Mouse (Mus musculus): ENCODE data around the gene Slc25a36. TPM values are rescaled to one million over a fixed set of nuclear protein-coding genes. Genes with fewer than 3 reads are reported as not detected.
A peak's percentile ranks its signal among the peaks of the same experiment; 100 is the strongest.

Gene Slc25a36
- polyA plus RNA-seq, 1 experiment from 2014 or later: 78.2 TPM

DNA sequence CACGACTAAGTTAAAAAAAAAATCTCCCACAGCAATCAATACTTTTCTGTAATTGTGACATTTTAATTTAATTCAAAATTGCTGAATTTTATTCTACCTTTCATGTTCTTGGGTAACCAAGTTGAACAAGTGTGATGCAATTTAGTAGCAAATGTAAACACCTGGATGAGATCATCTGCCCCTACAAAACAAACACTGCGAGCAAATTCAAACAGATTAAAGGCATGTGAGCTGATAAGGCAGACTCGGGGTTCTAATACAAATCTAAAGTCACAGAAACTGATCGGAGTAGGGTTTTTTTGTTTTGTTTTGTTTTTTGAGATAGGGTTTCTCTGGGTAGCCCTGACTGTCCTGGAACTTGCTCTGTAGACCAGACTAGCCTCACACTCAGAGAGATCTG is 12.0 kb downstream of the Slc25a36 start:
- 92% methylated on average over 4 of the region's 4 CpGs for WGBS
- ATAC-seq (ENCODE audit: insufficient read depth, low FRiP score, low TSS enrichment): no peak
- peaks cover 2% of the 10 kb centered on the region; the same call in 1 of the 2 replicates for H3K36me3 ChIP-seq (ENCODE audit: control insufficient read depth, insufficient read depth, low read length)

DNA sequence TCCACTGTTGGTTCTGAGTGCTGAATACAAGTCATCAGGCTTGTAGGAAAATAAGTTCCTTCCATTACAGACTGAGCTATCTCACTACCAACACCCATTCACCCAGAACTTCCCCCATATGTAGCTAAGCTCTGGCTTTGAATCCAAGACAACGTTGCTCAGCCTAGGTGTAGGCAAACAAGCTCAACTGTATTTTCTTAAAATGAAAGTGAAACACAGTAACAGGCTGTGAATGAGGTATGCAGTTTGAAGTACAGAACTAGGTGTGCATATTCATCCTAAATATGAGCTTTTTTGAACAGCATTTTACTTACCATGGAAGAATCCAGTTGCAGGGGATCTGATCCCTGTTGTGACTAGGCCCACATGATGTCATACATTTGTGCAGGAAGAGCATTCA is 14.8 kb downstream of the Slc25a36 start:
- Histone ChIP-seq H3K4me3 (ENCODE audit: low read depth, low read length) (no peak overlapping the region), H3K9ac (ENCODE audit: low read length) (no peak overlapping the region), H3K36me3 (ENCODE audit: control insufficient read depth, insufficient read depth, low read length) (peaks cover 4% of the 10 kb centered on the region; the same call in 1 of the 2 replicates), H3K27ac (ENCODE audit: low read depth, low read length) (no peak overlapping the region), H3K4me1 (ENCODE audit: control insufficient read depth, insufficient read depth, low read length) (no peaks in the 10 kb centered on the region), H3K9me3 (ENCODE audit: control insufficient read depth, low read length) (no peaks in the 10 kb centered on the region), H3K27me3 (ENCODE audit: control insufficient read depth, insufficient read depth, low read length) (no peaks in the 10 kb centered on the region), H3K4me2 (ENCODE audit: low read depth) (no peak overlapping the region)
- DNase-seq (ENCODE audit: low spot score): no peak
- ATAC-seq (ENCODE audit: insufficient read depth, low FRiP score, low TSS enrichment): no peak
- 87% methylated on average over 1 of the region's 1 CpGs for WGBS

More for the DNA sequence above, 12.0 kb downstream of the Slc25a36 start:
- Histone ChIP-seq H3K27me3 (ENCODE audit: control insufficient read depth, insufficient read depth, low read length) (no peaks in the 10 kb centered on the region), H3K4me3 (ENCODE audit: low read depth, low read length) (no peak overlapping the region), H3K9ac (ENCODE audit: low read length) (no peak overlapping the region), H3K27ac (ENCODE audit: low read depth, low read length) (no peak overlapping the region), H3K4me2 (ENCODE audit: low read depth) (no peak overlapping the region), H3K4me1 (ENCODE audit: control insufficient read depth, insufficient read depth, low read length) (no peaks in the 10 kb centered on the region), H3K9me3 (ENCODE audit: control insufficient read depth, low read length) (no peaks in the 10 kb centered on the region)
- no peak for DNase-seq (ENCODE audit: low spot score)

DNA sequence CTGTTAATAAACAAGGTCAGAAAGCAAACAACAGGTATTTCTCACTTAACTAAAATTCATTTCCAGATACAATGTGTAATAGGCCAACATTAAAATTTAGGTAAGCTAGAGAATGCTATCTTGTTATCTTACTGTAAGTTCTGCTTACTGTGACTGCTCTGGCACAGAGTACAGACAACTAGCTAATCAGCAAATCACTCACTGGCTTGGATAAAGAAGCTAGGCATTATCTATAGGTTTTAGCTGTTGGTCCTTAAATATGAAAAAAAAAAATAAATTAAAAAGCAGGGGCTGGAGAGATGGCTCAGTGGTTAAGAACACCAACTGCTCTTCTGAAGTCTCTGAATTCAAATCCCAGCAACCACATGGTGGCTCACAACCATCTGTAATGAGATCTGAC is 23.1 kb downstream of the Slc25a36 start:
- Histone ChIP-seq H3K9me3 (ENCODE audit: control insufficient read depth, low read length) (no peaks in the 10 kb centered on the region), H3K4me3 (ENCODE audit: low read depth, low read length) (no peak overlapping the region), H3K36me3 (ENCODE audit: control insufficient read depth, insufficient read depth, low read length) (peaks cover 4% of the 10 kb centered on the region; the same call in 1 of the 2 replicates), H3K27me3 (ENCODE audit: control insufficient read depth, insufficient read depth, low read length) (no peaks in the 10 kb centered on the region), H3K4me2 (ENCODE audit: low read depth) (no peak overlapping the region), H3K9ac (ENCODE audit: low read length) (no peak overlapping the region), H3K27ac (ENCODE audit: low read depth, low read length) (no peak overlapping the region), H3K4me1 (ENCODE audit: control insufficient read depth, insufficient read depth, low read length) (no peaks in the 10 kb centered on the region)
- DNase-seq (ENCODE audit: low spot score) (no peak), ATAC-seq (ENCODE audit: insufficient read depth, low FRiP score, low TSS enrichment) (no peak)

GRCm38 (mm10) chr9:97084628-97085027 is 26.3 kb downstream of the Slc25a36 start:
- Histone ChIP-seq H3K27me3 (ENCODE audit: control insufficient read depth, insufficient read depth, low read length) (no peaks in the 10 kb centered on the region), H3K36me3 (ENCODE audit: control insufficient read depth, insufficient read depth, low read length) (peaks cover 2% of the 10 kb centered on the region; the same call in 1 of the 2 replicates), H3K9ac (ENCODE audit: low read length) (no peak overlapping the region), H3K4me1 (ENCODE audit: control insufficient read depth, insufficient read depth, low read length) (no peaks in the 10 kb centered on the region), H3K27ac (ENCODE audit: low read depth, low read length) (no peak overlapping the region), H3K9me3 (ENCODE audit: control insufficient read depth, low read length) (no peaks in the 10 kb centered on the region), H3K4me3 (ENCODE audit: low read depth, low read length) (no peak overlapping the region), H3K4me2 (ENCODE audit: low read depth) (no peak overlapping the region)
- 88% methylated on average over 2 of the region's 2 CpGs for WGBS
- ATAC-seq (ENCODE audit: insufficient read depth, low FRiP score, low TSS enrichment) (no peak), DNase-seq (ENCODE audit: low spot score) (no peak)

- Histone ChIP-seq H3K4me1 (ENCODE audit: control insufficient read depth, insufficient read depth, low read length) (no peaks in the 10 kb centered on the region), H3K4me2 (ENCODE audit: low read depth) (no peak overlapping the region), H3K27ac (ENCODE audit: low read depth, low read length) (no peak overlapping the region), H3K36me3 (ENCODE audit: control insufficient read depth, insufficient read depth, low read length) (peaks cover 2% of the 10 kb centered on the region; the same call in 1 of the 2 replicates), H3K9ac (ENCODE audit: low read length) (no peak overlapping the region), H3K4me3 (ENCODE audit: low read depth, low read length) (no peak overlapping the region), H3K9me3 (ENCODE audit: control insufficient read depth, low read length) (no peaks in the 10 kb centered on the region), H3K27me3 (ENCODE audit: control insufficient read depth, insufficient read depth, low read length) (no peaks in the 10 kb centered on the region)
- WGBS: 90% methylated on average over 4 of the region's 4 CpGs
- ATAC-seq (ENCODE audit: insufficient read depth, low FRiP score, low TSS enrichment) (no peak), DNase-seq (ENCODE audit: low spot score) (no peak)
Observed at GRCm38 (mm10) chr9:97081106-97081862, 29.7 kb downstream of the Slc25a36 start.

DNA sequence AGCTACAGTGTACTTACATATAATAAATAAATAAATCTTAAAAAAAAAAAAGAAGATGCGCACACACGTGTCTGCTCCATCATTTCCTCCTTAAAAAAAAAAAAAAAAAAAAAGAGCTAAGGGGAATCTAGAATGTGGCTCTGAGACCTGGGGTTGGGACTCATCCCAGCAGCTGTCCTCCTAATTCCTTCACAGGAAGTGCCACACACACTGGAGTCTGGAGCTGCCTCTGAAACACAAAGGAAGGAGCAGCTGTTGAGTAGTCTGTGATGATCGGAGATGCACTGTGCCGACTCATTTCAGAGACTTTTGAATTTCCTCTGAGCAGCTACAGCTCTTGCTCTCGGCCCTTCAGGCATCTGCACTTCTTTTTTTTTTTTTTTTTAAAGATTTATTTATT is 41.0 kb downstream of the Slc25a36 start:
- no peaks in the 10 kb centered on the region for H3K27me3 ChIP-seq (ENCODE audit: control insufficient read depth, insufficient read depth, low read length)
- H3K27ac ChIP-seq (ENCODE audit: low read depth, low read length): no peak overlapping the region
- 83% methylated on average over 5 of the region's 5 CpGs for WGBS
- ATAC-seq (ENCODE audit: insufficient read depth, low FRiP score, low TSS enrichment) (no peak), DNase-seq (ENCODE audit: low spot score) (no peak)
- no peaks in the 10 kb centered on the region for H3K9me3 ChIP-seq (ENCODE audit: control insufficient read depth, low read length)
- H3K4me2 ChIP-seq (ENCODE audit: low read depth): no peak overlapping the region
- H3K9ac ChIP-seq (ENCODE audit: low read length): no peak overlapping the region
- no peak overlapping the region for H3K4me3 ChIP-seq (ENCODE audit: low read depth, low read length)
- H3K4me1 ChIP-seq (ENCODE audit: control insufficient read depth, insufficient read depth, low read length): peaks cover 6% of the 10 kb centered on the region; the same call in 1 of the 2 replicates
- no peaks in the 10 kb centered on the region for H3K36me3 ChIP-seq (ENCODE audit: control insufficient read depth, insufficient read depth, low read length)

- H3K27me3 ChIP-seq (ENCODE audit: control insufficient read depth, insufficient read depth, low read length): no peaks in the 10 kb centered on the region
- ATAC-seq (ENCODE audit: insufficient read depth, low FRiP score, low TSS enrichment): no peak
- H3K27ac ChIP-seq (ENCODE audit: low read depth, low read length): no peak overlapping the region
- H3K4me3 ChIP-seq (ENCODE audit: low read depth, low read length): no peak overlapping the region
- H3K4me1 ChIP-seq (ENCODE audit: control insufficient read depth, insufficient read depth, low read length): peaks cover 6% of the 10 kb centered on the region; the same call in 1 of the 2 replicates
- H3K9ac ChIP-seq (ENCODE audit: low read length): no peak overlapping the region
- no peak for DNase-seq (ENCODE audit: low spot score)
- no peaks in the 10 kb centered on the region for H3K36me3 ChIP-seq (ENCODE audit: control insufficient read depth, insufficient read depth, low read length)
- 93% methylated on average over 5 of the region's 5 CpGs for WGBS
- no peaks in the 10 kb centered on the region for H3K9me3 ChIP-seq (ENCODE audit: control insufficient read depth, low read length)
- no peak overlapping the region for H3K4me2 ChIP-seq (ENCODE audit: low read depth)
Observed at GRCm38 (mm10) chr9:97069466-97069865, 41.5 kb downstream of the Slc25a36 start.

- Histone ChIP-seq H3K4me1 (ENCODE audit: control insufficient read depth, insufficient read depth, low read length) (peaks cover 11% of the 10 kb centered on the region; the same call in 1 of the 2 replicates), H3K4me2 (ENCODE audit: low read depth) (no peak overlapping the region), H3K27ac (ENCODE audit: low read depth, low read length) (no peak overlapping the region), H3K36me3 (ENCODE audit: control insufficient read depth, insufficient read depth, low read length) (no peaks in the 10 kb centered on the region), H3K4me3 (ENCODE audit: low read depth, low read length) (no peak overlapping the region), H3K27me3 (ENCODE audit: control insufficient read depth, insufficient read depth, low read length) (no peaks in the 10 kb centered on the region), H3K9me3 (ENCODE audit: control insufficient read depth, low read length) (no peaks in the 10 kb centered on the region), H3K9ac (ENCODE audit: low read length) (no peak overlapping the region)
- WGBS: 49% methylated on average over 9 of the region's 9 CpGs
- DNase-seq (ENCODE audit: low spot score) (peak; percentile 85), ATAC-seq (ENCODE audit: insufficient read depth, low FRiP score, low TSS enrichment) (peak; percentile 73)
Observed at GRCm38 (mm10) chr9:97068201-97069095, 42.5 kb downstream of the Slc25a36 start.
